Mouse (Mus musculus) intestine, postnatal 0 days (tissue): ENCODE data around the gene Aldh8a1. TPM values are rescaled to one million over a fixed set of nuclear protein-coding genes. Genes with fewer than 3 reads are reported as not detected.

Experiments
- ATAC-seq: fragments of 200-750 bp; cut with Nextera tagmentation; 2 replicates; pipeline ENCODE4 v1.8.0; 2017; ENCODE audit warnings: mild to moderate bottlenecking, moderate TSS enrichment, moderate library complexity
- H3K27ac ChIP-seq: fragments of 300-500 bp; sonication (generic); 2 replicates; pipeline ENCODE4 v1.5.1; 2014; ENCODE audit warnings: mild to moderate bottlenecking, low read depth, low read length, moderate library complexity
- H3K27me3 ChIP-seq: fragments of 300-500 bp; sonication (generic); replicated peaks from 2 replicates; pipeline ENCODE4 v1.6.1; 2014; ENCODE audit warnings: low read length, mixed read lengths; ENCODE audit not compliant: control insufficient read depth, insufficient read depth
- H3K36me3 ChIP-seq: fragments of 300-500 bp; sonication (generic); 2 replicates; pipeline ENCODE4 v1.6.1; 2014; ENCODE audit warnings: mild to moderate bottlenecking, moderate library complexity; ENCODE audit not compliant: control insufficient read depth, insufficient read depth
- H3K4me1 ChIP-seq: fragments of 300-500 bp; sonication (generic); replicated peaks from 2 replicates; pipeline ENCODE4 v1.6.1; 2014; ENCODE audit warnings: antibody characterized with exemption, low read length, mixed read lengths; ENCODE audit not compliant: control insufficient read depth, insufficient read depth
- H3K4me2 ChIP-seq: fragments of 300-500 bp; sonication (generic); replicated peaks from 2 replicates; pipeline ENCODE4 v1.6.1; 2014; ENCODE audit warnings: low read depth, mild to moderate bottlenecking, moderate library complexity
- H3K4me3 ChIP-seq: fragments of 300-500 bp; sonication (generic); 2 replicates; pipeline ENCODE4 v1.5.1; 2014; ENCODE audit warnings: low read depth, low read length
- H3K9ac ChIP-seq: fragments of 300-500 bp; sonication (generic); 2 replicates; pipeline ENCODE4 v1.6.1; 2014; ENCODE audit warnings: mild to moderate bottlenecking, low read depth, low read length
- H3K9me3 ChIP-seq: fragments of 300-500 bp; sonication (generic); 2 replicates; pipeline ENCODE4 v1.6.1; 2016; ENCODE audit warnings: mixed run types; ENCODE audit not compliant: control insufficient read depth
- CTCF ChIP-seq: sonication (generic); IDR thresholded peaks from 2 replicates; pipeline ENCODE4 v1.5.1; 2016; ENCODE audit warnings: low read depth, mild to moderate bottlenecking, control low read depth, antibody characterized with exemption, moderate library complexity
- WGBS: fragments of 180-500 bp; shearing (Covaris S2); extraction: QIAGEN DNeasy Blood & Tissue Kit; methylation state at CpG from one replicate; pipeline ENCODE4 v1.1.7; 2014; 5-methylcytosine and 5-hydroxymethylcytosine counted together
- polyA plus RNA-seq: library from polyadenylated mRNA; unstranded; fragments of >200 nt; fragmentation: Nextera tagmentation; extraction: Ambion mirVana; gene quantifications from 2 replicates; pipeline ENCODE4 v1.2.1, GENCODE M21; 2015

Gene Aldh8a1
- polyA plus RNA-seq, 1 experiment from 2014 or later = not detected

DNA sequence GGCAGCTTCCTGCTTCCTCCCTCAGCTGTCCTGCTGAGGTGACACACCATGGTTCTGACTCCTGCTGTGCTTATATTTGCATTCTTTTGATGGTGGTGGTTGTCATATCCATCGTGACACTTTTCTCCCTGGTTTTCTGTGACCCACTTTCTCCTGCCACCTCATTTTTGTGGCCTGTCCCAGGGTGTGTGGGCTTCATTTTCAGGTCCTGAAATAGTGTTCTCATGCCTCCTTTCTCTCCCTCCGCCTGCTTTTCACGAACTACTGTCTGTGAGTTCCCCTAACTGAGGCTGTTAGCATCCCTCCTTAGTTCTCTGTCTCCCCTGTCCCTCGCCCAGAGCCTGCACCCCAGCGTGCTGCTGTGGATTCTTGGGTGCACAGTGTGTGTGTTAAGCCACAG lies 23.2 kb upstream of the Aldh8a1 start:
- H3K27me3 ChIP-seq = no peaks in the 10 kb centered on the region
- H3K36me3 ChIP-seq = peaks cover 66% of the 10 kb centered on the region
- H3K4me1 ChIP-seq = no peaks in the 10 kb centered on the region
- H3K27ac ChIP-seq = no peak overlapping the region
- H3K4me2 ChIP-seq = no peak overlapping the region
- no peak overlapping the region for H3K9ac ChIP-seq
- 73% methylated on average over 5 of the region's 5 CpGs for WGBS
- no peaks in the 10 kb centered on the region for H3K9me3 ChIP-seq
- H3K4me3 ChIP-seq = no peak overlapping the region
- TF ChIP-seq CTCF = no peak
- no peak for ATAC-seq

GRCm38 (mm10) chr10:21354506-21354905 lies 22.6 kb upstream of the Aldh8a1 start:
- no peaks in the 10 kb centered on the region for H3K27me3 ChIP-seq
- 90% methylated on average over 7 of the region's 7 CpGs for WGBS
- TF ChIP-seq CTCF = no peak
- no peaks in the 10 kb centered on the region for H3K9me3 ChIP-seq
- peaks cover 68% of the 10 kb centered on the region for H3K36me3 ChIP-seq
- no peak for ATAC-seq
- H3K9ac ChIP-seq = no peak overlapping the region
- H3K4me1 ChIP-seq = no peaks in the 10 kb centered on the region
- H3K4me2 ChIP-seq = no peak overlapping the region
- no peak overlapping the region for H3K4me3 ChIP-seq
- no peak overlapping the region for H3K27ac ChIP-seq

DNA sequence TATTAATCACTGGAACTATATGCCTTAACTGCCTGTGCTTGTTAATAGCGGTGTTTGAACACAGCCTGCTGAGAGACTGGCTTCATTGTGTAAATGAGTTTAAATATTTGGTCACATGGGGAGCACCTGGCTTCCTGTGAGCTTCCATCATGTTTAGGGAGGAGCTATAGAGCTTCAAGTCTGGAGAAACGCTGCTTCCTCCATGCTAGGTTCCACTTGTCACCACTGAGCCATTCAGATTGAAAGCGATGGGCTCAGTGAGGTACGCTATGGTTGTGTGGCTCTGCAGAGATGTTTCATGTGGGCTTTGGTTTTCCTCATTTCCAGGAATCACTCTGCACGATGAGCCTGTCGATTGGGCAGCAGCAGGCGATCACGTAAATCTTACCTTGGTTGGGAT lies 19.1 kb upstream of the Aldh8a1 start:
- Histone ChIP-seq H3K4me1 (no peaks in the 10 kb centered on the region), H3K9ac (no peak overlapping the region), H3K9me3 (no peaks in the 10 kb centered on the region), H3K27ac (no peak overlapping the region), H3K4me2 (no peak overlapping the region), H3K27me3 (no peaks in the 10 kb centered on the region), H3K36me3 (peaks cover 57% of the 10 kb centered on the region), H3K4me3 (no peak overlapping the region)
- TF ChIP-seq CTCF = no peak
- WGBS = 95% methylated on average over 8 of the region's 8 CpGs
- ATAC-seq = no peak

DNA sequence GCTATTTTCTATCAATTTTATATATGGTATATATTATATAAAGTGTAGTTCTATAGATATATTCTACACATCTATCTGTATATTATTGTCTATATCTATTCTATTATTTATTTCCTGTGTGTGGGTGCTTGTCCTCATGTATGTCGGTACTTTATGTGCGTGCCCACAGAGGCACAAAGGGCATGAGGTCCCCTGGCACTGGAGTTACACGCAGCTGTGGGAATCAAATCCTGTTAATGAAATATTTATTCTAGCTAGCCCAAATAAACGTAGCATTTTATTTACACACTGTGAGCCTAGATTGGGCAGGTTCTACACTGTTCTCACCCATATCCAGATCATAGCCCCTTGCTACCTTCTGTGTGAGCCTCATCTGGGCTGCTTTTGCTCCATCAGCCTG lies 18.0 kb upstream of the Aldh8a1 start:
- Histone ChIP-seq H3K4me3 (no peak overlapping the region), H3K4me1 (no peaks in the 10 kb centered on the region), H3K27me3 (no peaks in the 10 kb centered on the region), H3K36me3 (peaks cover 50% of the 10 kb centered on the region), H3K27ac (no peak overlapping the region), H3K9me3 (no peaks in the 10 kb centered on the region), H3K4me2 (no peak overlapping the region), H3K9ac (no peak overlapping the region)
- 93% methylated on average over 4 of the region's 4 CpGs for WGBS
- no peak for ATAC-seq
- no peak for TF ChIP-seq CTCF

- Histone ChIP-seq H3K4me3 (no peak overlapping the region), H3K4me1 (no peaks in the 10 kb centered on the region), H3K36me3 (peaks cover 44% of the 10 kb centered on the region), H3K27me3 (no peaks in the 10 kb centered on the region), H3K9me3 (no peaks in the 10 kb centered on the region), H3K4me2 (no peak overlapping the region), H3K27ac (no peak overlapping the region), H3K9ac (no peak overlapping the region)
- ATAC-seq = no peak
- TF ChIP-seq CTCF = no peak
- 64% methylated on average over 7 of the region's 7 CpGs for WGBS
Measured at GRCm38 (mm10) chr10:21361871-21362270, 15.2 kb upstream of the Aldh8a1 start.

GRCm38 (mm10) chr10:21363297-21363696 lies 13.8 kb upstream of the Aldh8a1 start:
- Histone ChIP-seq H3K9ac (no peak overlapping the region), H3K4me1 (no peaks in the 10 kb centered on the region), H3K27me3 (no peaks in the 10 kb centered on the region), H3K4me3 (no peak overlapping the region), H3K27ac (no peak overlapping the region), H3K36me3 (peaks cover 43% of the 10 kb centered on the region), H3K9me3 (no peaks in the 10 kb centered on the region), H3K4me2 (no peak overlapping the region)
- no peak for ATAC-seq
- TF ChIP-seq CTCF = no peak
- 92% methylated on average over 4 of the region's 4 CpGs for WGBS

GRCm38 (mm10) chr10:21364946-21365345 lies 12.1 kb upstream of the Aldh8a1 start:
- Histone ChIP-seq H3K9me3 (no peaks in the 10 kb centered on the region), H3K4me3 (no peak overlapping the region), H3K27me3 (no peaks in the 10 kb centered on the region), H3K27ac (no peak overlapping the region), H3K36me3 (peaks cover 45% of the 10 kb centered on the region), H3K4me1 (no peaks in the 10 kb centered on the region), H3K9ac (no peak overlapping the region), H3K4me2 (no peak overlapping the region)
- ATAC-seq = no peak
- TF ChIP-seq CTCF = no peak
- WGBS = 91% methylated on average over 7 of the region's 7 CpGs
